Mouse (Mus musculus): Measurements from ENCODE around the gene Nxf1.
A peak's percentile ranks its signal among the peaks of the same experiment; 100 is the strongest.

The Nxf1 gene

GRCm38 (mm10) chr19:8819596-8820423 lies 62.9 kb downstream of the Nxf1 start, which contains the start of gene Hnrnpul2:
TSS of gene Hnrnpul2 (plus strand) at chr19:8820010.
- DNase-seq (ENCODE audit: low spot score), result peak; percentile 95

All from c-Kit-positive CD71-positive TER-119-positive erythroid progenitor cells, embryonic 14.5 days (primary cell).